Mouse (Mus musculus) hindbrain, embryonic 14.5 days (tissue): ENCODE measurements around the gene Herc3. TPM values are rescaled to one million over a fixed set of nuclear protein-coding genes. Genes with fewer than 3 reads are reported as not detected.
A peak's percentile ranks its signal among the peaks of the same experiment; 100 is the strongest.
"Not testable (repeated sequence)": the region's sequence is repeated elsewhere in the genome, so short reads cannot be mapped to it uniquely, and the experiment has no call there.

Experiments
- ATAC-seq: fragments of 200-750 bp; cut with Nextera tagmentation; 2 replicates; pipeline ENCODE4 v1.8.0; 2017; ENCODE audit warnings: moderate number of reproducible peaks, mild to moderate bottlenecking, moderate TSS enrichment, moderate library complexity; ENCODE audit not compliant: low FRiP score
- DNase-seq: peaks from one replicate; pipeline ENCODE4 v3.0.0-alpha.2; 2015; ENCODE audit warnings: low spot score
- H3K27ac ChIP-seq: fragments of 300-500 bp; sonication (generic); 2 replicates; pipeline ENCODE4 v1.5.1; 2014; ENCODE audit warnings: mild to moderate bottlenecking, moderate library complexity
- H3K27me3 ChIP-seq: fragments of 300-500 bp; sonication (generic); 2 replicates; pipeline ENCODE4 v1.6.1; 2014; ENCODE audit warnings: mild to moderate bottlenecking, low read length, mixed read lengths; ENCODE audit not compliant: control insufficient read depth, insufficient read depth
- H3K36me3 ChIP-seq: fragments of 300-500 bp; sonication (generic); replicated peaks from 2 replicates; pipeline ENCODE4 v1.6.1; 2014; ENCODE audit not compliant: control insufficient read depth, insufficient read depth
- H3K4me1 ChIP-seq: fragments of 300-500 bp; sonication (generic); replicated peaks from 2 replicates; pipeline ENCODE4 v1.6.1; 2014; ENCODE audit warnings: antibody characterized with exemption, low read length, mixed read lengths; ENCODE audit not compliant: control insufficient read depth, insufficient read depth
- H3K4me2 ChIP-seq: fragments of 300-500 bp; sonication (generic); replicated peaks from 2 replicates; pipeline ENCODE4 v1.6.1; 2014; ENCODE audit warnings: mild to moderate bottlenecking, moderate library complexity
- H3K4me3 ChIP-seq: fragments of 300-500 bp; sonication (generic); replicated peaks from 2 replicates; pipeline ENCODE4 v1.5.1; 2014; ENCODE audit warnings: mild to moderate bottlenecking, low read length
- H3K9ac ChIP-seq: fragments of 300-500 bp; sonication (generic); 2 replicates; pipeline ENCODE4 v1.6.1; 2014
- H3K9me3 ChIP-seq: fragments of 300-500 bp; sonication (generic); 2 replicates; pipeline ENCODE4 v1.6.1; 2016; ENCODE audit warnings: low read length; ENCODE audit not compliant: control insufficient read depth
- WGBS: fragments of 180-500 bp; shearing (Covaris S2); extraction: QIAGEN DNeasy Blood & Tissue Kit; methylation state at CpG from one replicate; pipeline ENCODE4 v1.1.7; 2014; 5-methylcytosine and 5-hydroxymethylcytosine counted together
- polyA plus RNA-seq: library from polyadenylated mRNA; unstranded; fragments of >200 nt; fragmentation: Nextera tagmentation; extraction: Ambion mirVana; gene quantifications from 2 replicates; pipeline ENCODE4 v1.2.1, GENCODE M21; 2014

Gene Herc3
- 33.7 and 39.0 TPM in 2 replicates for polyA plus RNA-seq

DNA sequence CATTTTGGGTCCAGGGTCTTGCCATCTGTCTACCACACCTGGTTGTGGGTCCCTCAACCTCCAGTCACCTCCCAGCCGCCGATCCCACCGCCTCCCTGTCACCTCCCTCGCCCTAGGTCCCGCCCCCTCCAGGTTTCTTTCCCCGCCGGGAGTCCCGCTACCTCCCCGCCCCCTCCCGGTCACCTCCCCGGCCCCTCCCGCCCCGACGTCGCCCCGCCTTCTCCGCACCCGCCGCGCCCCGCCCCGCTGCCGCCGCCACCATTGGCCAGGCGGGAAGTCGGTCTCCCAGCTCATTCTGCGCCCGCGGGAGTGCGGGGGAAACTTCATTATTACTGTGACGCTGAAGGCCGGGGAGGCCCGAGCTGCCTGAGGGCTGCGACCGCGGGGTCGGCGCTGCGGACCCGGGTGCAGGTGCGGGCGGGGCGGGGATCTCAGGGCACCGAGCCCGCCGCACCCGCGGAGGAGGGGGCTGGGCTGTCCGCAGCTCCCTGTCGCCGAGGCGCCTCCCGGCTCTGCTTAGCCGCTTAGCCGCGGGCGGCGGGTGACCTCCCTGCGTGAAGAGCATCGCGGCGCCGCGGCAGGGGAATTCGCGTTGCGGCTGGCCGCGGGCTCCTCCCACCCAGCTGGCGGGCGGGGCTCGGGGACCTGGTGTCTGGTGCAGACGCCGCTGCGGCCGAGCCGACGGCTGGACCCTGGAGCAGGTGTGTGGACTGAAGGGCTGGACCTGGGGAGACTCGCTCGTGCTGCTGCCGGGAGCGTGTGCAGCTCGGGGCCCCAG lies at the start of gene Herc3:
TSS of gene Herc3 (plus strand) at position 234 of the 778 bp plus-strand sequence.
- Histone ChIP-seq H3K4me2 (peak within 1 kb of the TSS; percentile 83), H3K9me3 (no peaks in the 10 kb centered on the region), H3K4me3 (peak within 1 kb of the TSS; percentile 86), H3K27me3 (no peaks in the 10 kb centered on the region), H3K27ac (peak within 1 kb of the TSS; percentile 91), H3K4me1 (no peaks in the 10 kb centered on the region; the same call in 1 of the 2 replicates), H3K9ac (peak within 1 kb of the TSS; percentile 87), H3K36me3 (no peaks in the 10 kb centered on the region)
- DNase-seq, result peak; percentile 76
- under 1% methylated on average over 76 of the region's 83 CpGs for WGBS
- ATAC-seq, result peak; percentile 88

- H3K9me3 ChIP-seq, result no peaks in the 10 kb centered on the region
- H3K36me3 ChIP-seq, result no peaks in the 10 kb centered on the region
- ATAC-seq (no peak), DNase-seq (no peak)
- no peaks in the 10 kb centered on the region for H3K4me1 ChIP-seq
- no peak overlapping the region for H3K4me2 ChIP-seq
- no peak overlapping the region for H3K27ac ChIP-seq
- no peaks in the 10 kb centered on the region for H3K27me3 ChIP-seq
- no peak overlapping the region for H3K9ac ChIP-seq
- no peak overlapping the region for H3K4me3 ChIP-seq
Measured at GRCm38 (mm10) chr6:58801394-58801793, 29.9 kb upstream of the Herc3 start.

DNA sequence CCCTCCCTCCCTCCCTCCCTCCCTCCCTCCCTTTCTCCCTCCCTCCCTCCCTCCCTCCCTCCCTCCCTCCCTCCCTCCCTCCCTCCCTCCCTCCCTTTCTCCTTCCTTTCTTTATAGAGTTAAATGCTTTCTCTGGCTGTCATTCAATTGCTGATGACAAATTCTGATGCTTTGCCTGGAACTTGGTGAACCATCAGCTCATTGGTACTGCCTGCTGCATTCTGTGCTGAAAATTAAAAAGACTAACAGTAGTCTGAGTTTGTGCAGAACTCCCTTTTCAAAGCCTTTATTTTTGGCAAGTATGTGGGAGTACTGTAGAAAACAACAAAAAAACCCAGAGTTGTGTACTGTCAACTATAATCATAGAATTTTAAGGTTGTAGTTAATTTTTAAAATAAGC lies 16.9 kb upstream of the Herc3 start:
- H3K9ac ChIP-seq, result no peak overlapping the region
- H3K4me1 ChIP-seq, result no peaks in the 10 kb centered on the region
- H3K4me3 ChIP-seq, result no peak overlapping the region
- ATAC-seq (no peak), DNase-seq (no peak)
- H3K27ac ChIP-seq, result no peak overlapping the region
- no peaks in the 10 kb centered on the region for H3K9me3 ChIP-seq
- H3K27me3 ChIP-seq, result no peaks in the 10 kb centered on the region
- no peaks in the 10 kb centered on the region for H3K36me3 ChIP-seq
- H3K4me2 ChIP-seq, result no peak overlapping the region

DNA sequence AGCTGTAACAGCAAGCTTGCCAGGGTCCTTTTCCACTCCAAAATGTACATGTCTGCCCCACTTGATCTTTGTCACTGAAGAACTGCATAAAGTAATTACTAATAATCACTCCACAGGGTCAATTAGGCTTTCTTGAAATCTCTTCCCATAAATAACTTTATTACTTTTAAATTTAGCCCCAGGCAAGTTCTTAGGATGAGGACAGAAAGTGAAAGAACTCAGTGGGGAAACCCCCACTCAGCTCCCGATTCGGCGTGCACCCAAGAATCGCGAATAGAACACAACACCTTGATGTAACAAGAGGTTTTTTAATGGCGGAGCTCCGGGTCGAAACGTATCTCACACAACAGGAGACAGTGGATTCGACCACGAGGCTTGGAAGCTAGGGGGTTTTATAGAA lies 14.2 kb upstream of the Herc3 start:
- not testable (repeated sequence) for ATAC-seq

GRCm38 (mm10) chr6:58825619-58826018 lies 5.6 kb upstream of the Herc3 start:
- 91% methylated on average over 2 of the region's 2 CpGs for WGBS
- ATAC-seq (no peak), DNase-seq (no peak)
- no peak overlapping the region for H3K9ac ChIP-seq
- no peak overlapping the region for H3K4me3 ChIP-seq
- no peaks in the 10 kb centered on the region for H3K27me3 ChIP-seq
- no peaks in the 10 kb centered on the region for H3K4me1 ChIP-seq
- no peak overlapping the region for H3K4me2 ChIP-seq
- no peaks in the 10 kb centered on the region for H3K9me3 ChIP-seq
- no peak overlapping the region for H3K27ac ChIP-seq
- no peaks in the 10 kb centered on the region for H3K36me3 ChIP-seq

More for the DNA sequence above, 14.2 kb upstream of the Herc3 start:
- not testable (repeated sequence) for DNase-seq, H3K27me3 ChIP-seq, H3K4me1 ChIP-seq, H3K9me3 ChIP-seq, H3K4me3 ChIP-seq, H3K4me2 ChIP-seq, H3K27ac ChIP-seq, H3K36me3 ChIP-seq, H3K9ac ChIP-seq
- 98% methylated on average over 5 of the region's 11 CpGs for WGBS

DNA sequence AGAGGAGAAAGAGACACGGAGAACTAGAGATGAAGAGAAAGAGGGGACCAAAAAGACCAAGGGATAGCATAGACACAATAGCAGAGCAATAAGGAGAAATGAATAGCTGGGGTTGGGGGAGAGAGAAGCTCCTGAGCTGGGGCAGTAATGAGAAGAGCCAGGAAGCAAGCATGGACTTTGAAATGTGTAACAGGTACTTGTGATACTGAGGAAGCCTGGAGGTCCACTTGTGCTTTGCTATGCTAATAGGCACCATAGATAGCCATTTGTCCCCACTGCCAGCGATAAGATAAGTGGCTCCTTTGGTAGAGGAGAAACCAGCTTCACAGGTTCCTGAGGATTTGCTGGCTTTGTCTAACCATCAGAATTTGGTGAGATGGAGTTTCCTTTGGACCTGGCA lies 5.2 kb upstream of the Herc3 start:
- WGBS, result 85% methylated on average over 2 of the region's 2 CpGs
- Histone ChIP-seq H3K9me3 (no peaks in the 10 kb centered on the region), H3K4me1 (no peaks in the 10 kb centered on the region), H3K4me2 (no peak overlapping the region), H3K4me3 (no peak overlapping the region), H3K27ac (no peak overlapping the region), H3K36me3 (no peaks in the 10 kb centered on the region), H3K27me3 (no peaks in the 10 kb centered on the region), H3K9ac (no peak overlapping the region)
- DNase-seq, result no peak
- no peak for ATAC-seq

- ATAC-seq (no peak), DNase-seq (no peak)
- Histone ChIP-seq H3K9me3 (no peaks in the 10 kb centered on the region), H3K4me3 (no peak overlapping the region), H3K36me3 (no peaks in the 10 kb centered on the region), H3K4me2 (no peak overlapping the region), H3K9ac (no peak overlapping the region), H3K27ac (no peak overlapping the region), H3K4me1 (no peaks in the 10 kb centered on the region; the same call in 1 of the 2 replicates), H3K27me3 (no peaks in the 10 kb centered on the region)
- WGBS, result 100% methylated on average over 1 of the region's 1 CpGs
Measured at GRCm38 (mm10) chr6:58828582-58828981, 2.7 kb upstream of the Herc3 start.

- ATAC-seq (no peak; the same call in 1 of the 2 replicates), DNase-seq (no peak)
- H3K27ac ChIP-seq, result peak overlapping the region; percentile 91; the same call in 1 of the 2 replicates
- H3K36me3 ChIP-seq, result no peaks in the 10 kb centered on the region
- 13% methylated on average over 7 of the region's 7 CpGs for WGBS
- H3K4me2 ChIP-seq, result peak overlapping the region; percentile 83
- no peaks in the 10 kb centered on the region for H3K27me3 ChIP-seq
- peak overlapping the region; percentile 87 for H3K9ac ChIP-seq
- H3K4me3 ChIP-seq, result peak overlapping the region; percentile 86
- H3K4me1 ChIP-seq, result no peaks in the 10 kb centered on the region; the same call in 1 of the 2 replicates
- no peaks in the 10 kb centered on the region for H3K9me3 ChIP-seq
Measured at GRCm38 (mm10) chr6:58830840-58831231, 429 bp upstream of the Herc3 start.

DNA sequence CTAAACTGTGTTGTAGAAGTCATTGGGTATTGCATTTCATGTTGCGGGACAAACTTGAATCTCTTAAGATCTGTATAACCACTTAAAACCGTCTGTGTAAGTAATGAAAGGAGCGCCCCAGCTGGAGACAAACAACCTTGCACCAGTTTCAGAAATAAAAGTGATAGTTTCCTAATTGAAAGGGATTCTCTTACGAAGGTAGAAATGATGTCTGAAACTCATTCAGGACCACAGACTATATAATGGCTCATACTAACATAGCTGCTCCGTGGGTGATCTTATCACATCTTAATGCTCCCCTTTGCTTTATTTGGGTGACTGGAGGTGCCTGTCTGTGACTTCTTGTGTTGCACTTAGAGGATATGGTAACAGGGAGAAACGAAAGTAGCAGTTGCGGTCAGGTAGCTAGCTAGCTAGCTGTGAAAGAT lies 1.3 kb downstream of the Herc3 start:
- Histone ChIP-seq H3K27me3 (no peaks in the 10 kb centered on the region), H3K27ac (no peak overlapping the region), H3K9me3 (no peaks in the 10 kb centered on the region), H3K4me2 (peak overlapping the region; percentile 83), H3K4me1 (no peaks in the 10 kb centered on the region; the same call in 1 of the 2 replicates), H3K36me3 (no peaks in the 10 kb centered on the region), H3K9ac (peak overlapping the region; percentile 87), H3K4me3 (peak overlapping the region; percentile 86)
- 38% methylated on average over 7 of the region's 7 CpGs for WGBS
- DNase-seq, result peak; percentile 42
- no peak for ATAC-seq
